ENCODE assay signal across 9 mouse cellular contexts in the genomic region with DNA sequence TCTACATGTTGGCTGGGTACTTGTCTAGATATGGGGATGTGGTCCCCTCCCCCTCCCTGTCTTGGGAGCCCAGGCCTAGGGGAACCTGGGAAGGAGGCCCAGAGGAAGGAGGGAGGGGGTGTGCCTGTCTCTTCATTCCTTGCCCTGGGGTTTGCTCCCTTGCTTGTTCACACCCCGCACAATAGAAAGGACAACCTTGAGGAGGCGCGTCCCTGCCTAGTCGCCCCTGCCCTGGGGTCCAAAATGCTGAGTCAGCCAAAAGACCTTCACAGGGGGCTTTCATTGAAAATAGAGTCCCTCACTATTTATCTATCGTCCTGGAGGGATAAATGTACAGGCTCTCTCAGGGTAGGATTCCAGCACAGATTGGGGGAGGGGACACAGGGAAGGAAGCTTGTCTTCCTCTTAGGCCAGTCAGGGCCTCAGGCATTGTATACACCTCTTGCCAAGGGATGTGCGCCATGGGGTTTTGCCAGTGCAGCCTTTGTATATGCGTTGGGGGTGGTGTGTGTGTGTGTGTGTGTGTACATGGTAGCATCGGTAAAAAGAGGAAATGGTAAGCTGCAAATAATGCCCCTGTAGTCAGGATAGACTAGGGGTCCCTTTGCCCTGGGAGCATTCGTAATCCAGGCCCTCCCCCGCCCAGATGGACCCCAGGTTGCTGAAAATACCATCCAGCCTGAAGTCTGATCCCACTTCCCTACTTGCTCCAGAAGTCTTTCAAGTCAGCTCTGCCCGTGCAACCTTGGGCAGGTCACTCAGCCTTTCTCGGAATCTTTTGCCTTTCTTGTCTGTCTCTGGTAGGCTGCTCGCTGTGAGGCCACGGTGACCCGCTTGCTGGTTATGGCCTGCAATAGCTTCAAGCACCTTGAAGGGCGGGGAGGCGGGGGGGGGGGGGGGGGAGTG. TPM values are rescaled to one million over a fixed set of nuclear protein-coding genes. Genes with fewer than 3 reads are reported as not detected.
DNase-seq lines count a peak whose midpoint lies in the region; ATAC-seq and TF ChIP-seq lines count a peak whose summit lies in the region.
"Had no signal": no experiment of that assay in that cellular context is flagged by ENCODE, and none has a peak within 500 bp of the region (broad histone marks: within the 10 kb centered on the region; RNA-seq: fewer than 3 reads in every experiment).

No protein-coding gene starts in this region.

- no peak for TF ChIP-seq RAD21 in MEL (IDR thresholded peaks at IDR 0.05; ENCODE audit: low read depth, low read length)

- peak overlapping the region; percentile 48 for H3K4me2 ChIP-seq in heart, embryonic 14.5 days (ENCODE audit: low read length)
- peak overlapping the region; percentile 34 for H3K4me2 ChIP-seq in lung, postnatal 0 days (replicated peaks; ENCODE audit: low read depth, low read length)

- WGBS in heart, embryonic 14.5 days: 14% methylated on average over 16 of the region's 17 CpGs
- WGBS in hindbrain, embryonic 10.5 days: 18% methylated on average over 17 of the region's 17 CpGs
- 20% methylated on average over 15 of the region's 17 CpGs for WGBS in lung, postnatal 0 days

- no peak for DNase-seq in heart, adult 11 months
- DNase-seq in MEL (ENCODE audit: low read depth, low spot score): peak; percentile 45
- DNase-seq in hindbrain, embryonic 10.5 days (ENCODE audit: low spot score): peak; percentile 20
- DNase-seq in lung, postnatal 0 days (ENCODE audit: low spot score): no peak
- DNase-seq in layer of hippocampus, adult 18-20 months (ENCODE audit: low spot score in 2 of 2): no peak
- no peak for DNase-seq in frontal cortex, postnatal 10 days (ENCODE audit: low spot score in 2 of 2)
- no peak for DNase-seq in adrenal gland, postnatal 4 days (ENCODE audit: low spot score in 2 of 2)

- H3K9ac ChIP-seq in heart, embryonic 14.5 days (ENCODE audit: low read length): peak overlapping the region; percentile 49
- H3K9ac ChIP-seq in MEL (ENCODE audit: control insufficient read depth, low read depth, low read length, poor library complexity, severe bottlenecking): no peak overlapping the region
- H3K9ac ChIP-seq in lung, postnatal 0 days (replicated peaks; ENCODE audit: low read depth): no peak overlapping the region
- H3K9ac ChIP-seq: liver, embryonic 14.5 days had no signal

- no peaks in the 10 kb centered on the region for H3K27me3 ChIP-seq in heart, embryonic 14.5 days (ENCODE audit: control insufficient read depth, insufficient read depth, low read length)
- no peaks in the 10 kb centered on the region for H3K27me3 ChIP-seq in MEL (ENCODE audit: control insufficient read depth in 1 of 2, insufficient read depth in 2 of 2, low read length in 2 of 2)
- no peaks in the 10 kb centered on the region for H3K27me3 ChIP-seq in hindbrain, embryonic 10.5 days (ENCODE audit: insufficient read depth, poor library complexity, severe bottlenecking)
- no peaks in the 10 kb centered on the region for H3K27me3 ChIP-seq in lung, postnatal 0 days (replicated peaks; ENCODE audit: insufficient read depth, low read length)

- H3K27ac ChIP-seq in heart, embryonic 14.5 days (replicated peaks in 1 of 2; ENCODE audit: control insufficient read depth in 1 of 2, insufficient read depth in 1 of 2, low read depth in 2 of 2, low read length in 2 of 2): peak overlapping the region; percentile 73 to 85
- no peak overlapping the region for H3K27ac ChIP-seq in MEL (ENCODE audit: control insufficient read depth, low read depth, low read length)
- H3K27ac ChIP-seq in hindbrain, embryonic 10.5 days: peak overlapping the region; percentile 86
- H3K27ac ChIP-seq in lung, postnatal 0 days (ENCODE audit: low read length): peak overlapping the region; percentile 84
- H3K27ac ChIP-seq: liver, embryonic 14.5 days had no signal

- H3K79me2 ChIP-seq in MEL (ENCODE audit: control insufficient read depth, insufficient read depth, low read length, poor library complexity): peaks cover 3% of the 10 kb centered on the region; the same call in 1 of the 2 replicates

- no peaks in the 10 kb centered on the region for H3K9me3 ChIP-seq in heart, embryonic 14.5 days (ENCODE audit: control insufficient read depth, low read length)
- H3K9me3 ChIP-seq in MEL (replicated peaks; ENCODE audit: insufficient read depth, low read length): no peaks in the 10 kb centered on the region
- no peaks in the 10 kb centered on the region for H3K9me3 ChIP-seq in hindbrain, embryonic 10.5 days
- H3K9me3 ChIP-seq in lung, postnatal 0 days (ENCODE audit: low read length): no peaks in the 10 kb centered on the region

- peaks cover 52 to 78% of the 10 kb centered on the region in 2 experiments for H3K4me1 ChIP-seq in heart, embryonic 14.5 days (ENCODE audit: control insufficient read depth in 2 of 2, insufficient read depth in 2 of 2, low read length in 2 of 2)
- H3K4me1 ChIP-seq in MEL (ENCODE audit: control insufficient read depth in 1 of 2, insufficient read depth in 2 of 2, low read length in 2 of 2): peaks cover 14 to 33% of the 10 kb centered on the region in 2 experiments
- peaks cover 76% of the 10 kb centered on the region for H3K4me1 ChIP-seq in hindbrain, embryonic 10.5 days (replicated peaks)
- peaks cover 40% of the 10 kb centered on the region for H3K4me1 ChIP-seq in lung, postnatal 0 days (ENCODE audit: insufficient read depth, low read depth, low read length)

- TF ChIP-seq POLR2A in MEL (IDR thresholded peaks at IDR 0.05; ENCODE audit: control insufficient read depth in 1 of 2, insufficient read depth in 1 of 2, low read depth in 1 of 2, low read length in 2 of 2, poor library complexity in 1 of 2): no peak

- H3K36me3 ChIP-seq in heart, embryonic 14.5 days (ENCODE audit: control insufficient read depth, insufficient read depth, low read length): peaks cover 38% of the 10 kb centered on the region
- H3K36me3 ChIP-seq in MEL (ENCODE audit: control insufficient read depth in 1 of 2, insufficient read depth in 2 of 2, low read length in 2 of 2): peaks cover 0 to 31% of the 10 kb centered on the region in 2 experiments; a peak in 2 of 4 replicates
- H3K36me3 ChIP-seq in hindbrain, embryonic 10.5 days: peaks cover 31% of the 10 kb centered on the region
- 0 out of 2 replicates have a peak, but pooled peaks cover 5% of the 10 kb centered on the region for H3K36me3 ChIP-seq in lung, postnatal 0 days (ENCODE audit: insufficient read depth, low read length)

- ATAC-seq in heart, embryonic 14.5 days (ENCODE audit: insufficient number of reproducible peaks, insufficient read depth, low FRiP score, low read depth): no peak
- ATAC-seq in lung, postnatal 0 days: peak; percentile 18; the same call in 1 of the 2 replicates

- TF ChIP-seq EP300 in MEL (IDR thresholded peaks at IDR 0.05; ENCODE audit: low read depth in 1 of 2, low read length in 2 of 2): no peak
- TF ChIP-seq EP300 in lung, postnatal 0 days (IDR thresholded peaks at IDR 0.05): 0 out of 2 replicates have a peak, but pooled peaks have one; percentile 22

- TF ChIP-seq CTCF in MEL (IDR thresholded peaks at IDR 0.05 in 2 of 3, conservative IDR thresholded peaks at IDR 0.05 in 1 of 3; ENCODE audit: control insufficient read depth in 1 of 3, insufficient read depth in 1 of 3, low read depth in 2 of 3, low read length in 3 of 3, poor library complexity in 1 of 3, severe bottlenecking in 1 of 3): no peak
- TF ChIP-seq CTCF in lung, postnatal 0 days (IDR thresholded peaks at IDR 0.05): no peak

- H3K4me3 ChIP-seq in heart, embryonic 14.5 days (ENCODE audit: control insufficient read depth in 1 of 2, insufficient read depth in 1 of 2, low read depth in 1 of 2, low read length in 2 of 2): no peak overlapping the region
- H3K4me3 ChIP-seq in MEL (ENCODE audit: control insufficient read depth in 1 of 2, insufficient read depth in 1 of 2, low read depth in 2 of 2, low read length in 2 of 2): no peak overlapping the region
- peak overlapping the region; percentile 35 for H3K4me3 ChIP-seq in hindbrain, embryonic 10.5 days
- no peak overlapping the region for H3K4me3 ChIP-seq in lung, postnatal 0 days (ENCODE audit: low read depth, low read length)

TF ChIP-seq in MEL, 35 proteins besides CTCF, POLR2A, EP300 and RAD21:
- TF ChIP-seq MAFK (IDR thresholded peaks at IDR 0.05; ENCODE audit: borderline replicate concordance, low read depth, low read length) (peak; percentile 78), MYB (IDR thresholded peaks at IDR 0.05; ENCODE audit: low read depth, low read length) (no peak), USF1 (IDR thresholded peaks at IDR 0.05; ENCODE audit: low read depth, low read length) (no peak)

RNA-seq across cellular contexts. Expression of gene Rara, which starts 27.4 kb away (rescaled TPM):
- 31.4 and 33.4 TPM in 2 replicates for polyA plus RNA-seq in heart, embryonic 14.5 days (2014; fragmentation: Nextera tagmentation; extraction: Ambion mirVana)
- total RNA-seq in MEL (2012; rRNA removed): 9.8 and 12.1 TPM in 2 replicates
- 10 to 100 TPM in 1 of 2 experiments, not detected in 1; 13.7 TPM for polyA plus RNA-seq in MEL (2012; ENCODE audit: insufficient read depth in 1 of 2, insufficient read length in 2 of 2, low read depth in 1 of 2, low replicate concordance in 2 of 2, missing spikeins in 1 of 2)
- 28.4 and 53.7 TPM in 2 replicates for polyA plus RNA-seq in hindbrain, embryonic 10.5 days (2016; fragmentation: Nextera tagmentation; extraction: Ambion mirVana)
- polyA plus RNA-seq in lung, postnatal 0 days (2015; fragmentation: Nextera tagmentation; extraction: Ambion mirVana): 26.2 and 28.8 TPM in 2 replicates
- total RNA-seq in layer of hippocampus, adult 18-20 months (2021): 10 to 100 TPM; 18.3 to 26.6 TPM
- 10 to 100 TPM; 46.4 to 50.6 TPM for total RNA-seq in adrenal gland, postnatal 4 days (2021)

RNA-seq across cellular contexts. Expression of gene Gjd3, which starts 27.8 kb away (rescaled TPM):
- 1.00 and 2.3 TPM in 2 replicates for polyA plus RNA-seq in heart, embryonic 14.5 days (2014; fragmentation: Nextera tagmentation; extraction: Ambion mirVana)
- total RNA-seq in MEL (2012; rRNA removed): not detected in 2 replicates
- polyA plus RNA-seq in MEL (2012; ENCODE audit: insufficient read depth in 1 of 2, insufficient read length in 2 of 2, low read depth in 1 of 2, low replicate concordance in 2 of 2, missing spikeins in 1 of 2): not detected
- polyA plus RNA-seq in hindbrain, embryonic 10.5 days (2016; fragmentation: Nextera tagmentation; extraction: Ambion mirVana): 0.44 TPM in 1 of 2 replicates, not detected in the other
- 0.56 and 1.0 TPM in 2 replicates for polyA plus RNA-seq in lung, postnatal 0 days (2015; fragmentation: Nextera tagmentation; extraction: Ambion mirVana)
- total RNA-seq in layer of hippocampus, adult 18-20 months (2021): 1 to 10 TPM in 1 of 2 experiments, under 1 TPM in 1; 0.52 to 1.2 TPM
- total RNA-seq in adrenal gland, postnatal 4 days (2021): 1 to 10 TPM in 1 of 2 experiments, under 1 TPM in 1; 0.50 to 1.0 TPM
- polyA plus RNA-seq: liver, embryonic 14.5 days had no signal

RNA-seq across cellular contexts. Expression of gene Cdc6, which starts 47.5 kb away (rescaled TPM):
- polyA plus RNA-seq in heart, embryonic 14.5 days (2014; fragmentation: Nextera tagmentation; extraction: Ambion mirVana): 15.6 and 17.5 TPM in 2 replicates
- total RNA-seq in MEL (2012; rRNA removed): 83.4 and 104 TPM in 2 replicates
- 10 to 100 TPM; 56.9 to 69.4 TPM for polyA plus RNA-seq in MEL (2012; ENCODE audit: insufficient read depth in 1 of 2, insufficient read length in 2 of 2, low read depth in 1 of 2, low replicate concordance in 2 of 2, missing spikeins in 1 of 2)
- polyA plus RNA-seq in hindbrain, embryonic 10.5 days (2016; fragmentation: Nextera tagmentation; extraction: Ambion mirVana): 45.3 and 63.7 TPM in 2 replicates
- polyA plus RNA-seq in lung, postnatal 0 days (2015; fragmentation: Nextera tagmentation; extraction: Ambion mirVana): 2.5 and 2.6 TPM in 2 replicates
- total RNA-seq in layer of hippocampus, adult 18-20 months (2021): under 1 TPM; 0.36 to 0.79 TPM
- total RNA-seq in adrenal gland, postnatal 4 days (2021): 1 to 10 TPM; 7.5 to 9.1 TPM

Comparison
In these comparisons a context has a peak if more than half of its experiments do, and no peak if none do; other contexts are left out.
1. DNase-seq: peak in MEL (single experiment) and hindbrain, embryonic 10.5 days (single experiment); none in heart, adult 11 months (single experiment), lung, postnatal 0 days (single experiment), layer of hippocampus, adult 18-20 months (0 of 2), frontal cortex, postnatal 10 days (0 of 2) and adrenal gland, postnatal 4 days (0 of 2).